Mouse (Mus musculus) naive thymus-derived CD4-positive, alpha-beta T cell, adult 5 months (primary cell): ENCODE data around the gene Lamtor5. TPM values are rescaled to one million over a fixed set of nuclear protein-coding genes. Genes with fewer than 3 reads are reported as not detected.

Source experiments
- polyA plus RNA-seq: library from polyadenylated mRNA; unstranded; fragments of 100-300 nt; shearing (Covaris generic); gene quantifications from one replicate; pipeline ENCODE4 v1.2.1, GENCODE M21; 2017

The Lamtor5 gene
- 98.1 TPM for polyA plus RNA-seq

DNA sequence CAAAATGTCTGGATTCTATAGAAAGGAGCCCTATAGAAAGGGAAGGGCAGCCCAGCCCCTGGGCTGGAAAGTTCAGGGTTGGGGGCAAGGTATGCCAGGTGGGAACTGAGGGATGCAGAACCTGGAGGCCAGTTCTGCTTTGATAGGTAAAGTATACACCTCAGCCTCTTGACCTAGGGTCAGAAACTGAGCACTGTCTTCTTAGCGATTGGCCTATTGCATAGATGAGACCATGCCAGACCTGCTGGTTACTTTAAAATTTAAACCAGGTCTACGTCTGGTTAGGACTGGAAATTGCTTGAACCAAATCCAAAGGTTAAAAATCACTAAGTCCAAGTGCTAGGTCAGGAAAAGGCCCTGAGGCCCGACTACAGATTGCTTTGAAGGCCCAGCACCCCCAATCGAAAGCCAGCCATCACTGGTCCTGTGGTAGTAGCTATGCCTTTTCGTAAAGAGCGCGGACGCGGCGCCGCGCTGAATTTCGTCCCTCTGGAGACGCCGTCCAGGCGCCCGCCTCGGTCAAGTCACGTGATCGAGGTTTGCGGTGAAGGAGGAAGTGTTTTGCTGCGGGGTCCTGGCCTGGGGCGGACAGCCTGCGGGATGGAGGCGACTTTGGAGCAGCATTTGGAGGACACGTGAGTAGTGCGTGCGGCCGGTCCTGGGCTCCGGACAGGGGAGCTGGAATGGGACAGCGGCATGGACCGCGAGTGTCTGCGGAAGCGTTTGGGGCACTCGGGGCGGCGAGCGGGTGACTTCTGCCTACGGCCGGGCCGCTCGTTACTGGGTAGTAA, at the start of gene Lamtor5:
Gene Lamtor5, plus strand, starts transcription at position 380 of the 791 bp plus-strand sequence.

DNA sequence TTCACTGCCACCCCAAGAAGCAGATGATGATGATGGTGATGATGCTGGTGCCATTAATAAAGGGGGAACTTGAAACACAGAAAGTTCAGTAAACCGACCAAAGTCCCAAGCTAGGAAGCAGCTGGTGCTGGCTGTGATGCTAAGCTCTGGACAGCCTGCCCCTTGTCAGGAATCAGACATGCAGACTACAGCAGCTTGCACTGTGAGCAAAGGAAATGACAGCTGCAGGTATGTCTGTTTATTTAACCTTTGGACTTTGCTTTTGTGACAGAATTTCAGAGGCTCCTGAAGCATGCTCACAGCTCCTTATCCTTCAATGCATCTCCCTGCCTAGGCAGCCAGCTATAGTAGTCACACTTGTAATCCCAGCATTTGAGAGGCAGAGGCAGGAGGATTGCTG, 48.1 kb upstream of the Lamtor5 start, which contains the start of gene A630076J17Rik:
Gene A630076J17Rik, plus strand, starts transcription at position 88 of the 400 bp plus-strand sequence.

DNA sequence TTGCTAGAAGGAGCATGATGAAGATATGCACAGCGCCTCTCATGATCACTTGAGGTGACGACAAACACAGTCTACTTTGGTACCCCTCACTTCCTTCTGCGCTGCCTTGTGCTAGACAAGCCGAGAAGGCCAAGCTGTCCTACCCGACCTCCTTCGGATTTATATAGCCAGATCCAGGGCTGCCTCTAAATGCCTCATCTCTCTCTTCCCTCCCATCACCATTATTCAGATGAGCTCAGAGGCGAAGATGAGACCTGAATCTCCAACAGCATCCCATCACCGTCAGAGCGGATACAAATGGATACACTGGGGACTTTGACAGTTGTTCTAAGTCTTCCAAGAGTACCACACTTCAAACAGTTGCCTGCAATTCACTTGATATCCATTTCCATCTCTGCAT, 39.1 kb upstream of the Lamtor5 start, which contains the start of gene Prok1:
Gene Prok1, minus strand, starts transcription at position 101 of the 400 bp plus-strand sequence.

DNA sequence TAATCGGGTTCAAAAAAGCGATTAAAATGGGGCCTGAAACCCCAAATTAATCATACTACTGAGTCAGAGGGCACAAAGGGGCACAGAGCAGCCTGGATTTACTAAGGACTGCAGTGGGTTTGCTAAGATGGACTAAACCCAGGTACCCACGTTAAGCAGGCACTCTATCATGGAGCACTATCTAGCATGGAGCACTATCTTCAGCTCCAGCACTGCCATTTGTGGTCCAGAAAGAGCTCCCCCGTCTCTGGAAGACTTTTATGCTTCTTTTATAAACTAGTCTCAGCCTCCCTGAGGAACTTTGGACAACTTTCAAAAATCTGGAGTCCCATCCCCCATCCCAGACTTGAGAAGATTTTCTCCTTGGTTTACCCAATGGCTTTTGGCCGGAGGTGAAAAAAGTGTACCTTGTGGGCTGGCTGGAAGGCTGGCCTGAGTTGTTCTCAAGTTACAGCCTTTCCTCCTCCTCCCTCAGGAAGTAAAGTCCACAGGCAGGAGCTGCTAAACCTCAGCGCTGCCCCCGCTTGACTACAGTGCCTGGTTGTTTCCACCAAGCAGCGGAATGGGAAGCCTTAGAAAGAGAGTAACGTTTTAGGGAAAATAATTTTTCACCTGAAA, 12.2 kb downstream of the Lamtor5 start, which contains the start of gene Slc16a4:
Gene Slc16a4, plus strand, starts transcription at position 467 of the 618 bp plus-strand sequence.

Other genes with a start within 250 kb of the Lamtor5 start
- 36.5 TPM for gene Kcna3, start 242.7 kb upstream of the Lamtor5 start, polyA plus RNA-seq
- 0.17 TPM for gene Kcna2, start 177.7 kb upstream of the Lamtor5 start, polyA plus RNA-seq
- gene Kcna10, start 95.8 kb upstream of the Lamtor5 start, polyA plus RNA-seq: not detected
- gene Cym, start 57.1 kb upstream of the Lamtor5 start, polyA plus RNA-seq: not detected
- gene A630076J17Rik, start 48.2 kb upstream of the Lamtor5 start, polyA plus RNA-seq: not detected
- not detected for gene Prok1, start 39.2 kb upstream of the Lamtor5 start, polyA plus RNA-seq
- 0.35 TPM for gene Slc16a4, start 12.4 kb downstream of the Lamtor5 start, polyA plus RNA-seq
- 23.5 TPM for gene Rbm15, start 54.8 kb downstream of the Lamtor5 start, polyA plus RNA-seq
- not detected for gene Kcnc4, start 180.7 kb downstream of the Lamtor5 start, polyA plus RNA-seq
- 0.11 TPM for gene Slc6a17, start 239.2 kb downstream of the Lamtor5 start, polyA plus RNA-seq